Mouse (Mus musculus) c-Kit-positive CD71-negative TER-119-negative erythroid progenitor cells, embryonic 14.5 days (primary cell): ENCODE measurements around the gene Gm3336.
A peak's percentile ranks its signal among the peaks of the same experiment; 100 is the strongest.

Experiments used
- DNase-seq: peaks from one replicate; pipeline ENCODE4 v3.0.0-alpha.2; 2013; ENCODE audit warnings: low read depth

Gm3336 gene

GRCm38 (mm10) chr8:70764026-70764425, 45.7 kb downstream of the Gm3336 start:
- DNase-seq, result no peak

DNA sequence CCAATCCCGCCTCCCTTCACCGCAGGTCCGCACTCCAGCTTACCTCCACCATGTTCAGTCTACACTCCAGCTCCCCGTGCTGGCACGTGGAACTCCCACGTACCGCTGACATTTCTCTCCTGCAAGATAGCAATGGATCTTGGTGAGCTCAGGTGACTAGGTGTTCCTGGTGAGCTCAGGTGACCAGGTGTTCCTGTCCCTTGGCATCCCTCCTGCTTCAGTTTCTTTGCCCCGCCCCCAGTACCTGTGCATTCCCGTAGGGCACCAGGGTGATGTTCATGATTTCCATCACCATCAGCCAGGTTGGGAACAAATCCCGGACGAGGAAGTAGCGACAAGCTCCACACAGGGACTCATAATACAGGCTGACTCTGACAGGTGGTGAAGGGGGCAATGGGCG, 46.3 kb downstream of the Gm3336 start:
- DNase-seq, result no peak

GRCm38 (mm10) chr8:70765329-70765728, 47.0 kb downstream of the Gm3336 start:
- no peak for DNase-seq

- DNase-seq, result no peak
Observed at GRCm38 (mm10) chr8:70765838-70766570, 47.7 kb downstream of the Gm3336 start.

- no peak for DNase-seq
Observed at GRCm38 (mm10) chr8:70766571-70767440, 48.5 kb downstream of the Gm3336 start.

- DNase-seq, result no peak
Observed at GRCm38 (mm10) chr8:70767503-70767902, 49.2 kb downstream of the Gm3336 start.

DNA sequence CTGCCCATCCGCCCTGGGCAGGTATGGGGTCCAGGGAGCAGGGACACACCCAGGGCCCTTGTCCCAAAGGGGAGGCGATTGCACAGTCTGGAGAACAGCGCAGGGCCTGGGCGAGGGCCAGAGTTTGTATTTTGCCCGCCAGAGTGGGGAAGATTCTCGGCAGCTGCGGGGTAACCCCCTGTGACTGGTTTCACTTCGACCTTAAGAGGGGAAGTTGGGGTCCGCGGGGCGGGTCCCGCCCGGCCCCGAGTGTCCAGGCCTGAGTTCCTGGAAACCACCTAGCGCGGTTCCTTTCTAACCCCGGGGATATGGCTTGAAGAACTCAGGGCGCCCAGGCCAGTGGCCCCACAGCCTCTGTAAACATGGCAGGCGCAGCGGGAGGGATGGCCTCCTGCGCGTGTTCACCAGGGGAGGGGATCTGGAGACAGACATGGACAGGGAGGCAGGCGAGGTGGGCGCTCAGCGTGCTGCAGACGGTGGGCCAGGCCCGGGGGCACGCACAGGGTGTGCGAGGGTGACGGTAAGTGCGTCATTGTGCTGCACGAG, 50.0 kb downstream of the Gm3336 start:
- no peak for DNase-seq

DNA sequence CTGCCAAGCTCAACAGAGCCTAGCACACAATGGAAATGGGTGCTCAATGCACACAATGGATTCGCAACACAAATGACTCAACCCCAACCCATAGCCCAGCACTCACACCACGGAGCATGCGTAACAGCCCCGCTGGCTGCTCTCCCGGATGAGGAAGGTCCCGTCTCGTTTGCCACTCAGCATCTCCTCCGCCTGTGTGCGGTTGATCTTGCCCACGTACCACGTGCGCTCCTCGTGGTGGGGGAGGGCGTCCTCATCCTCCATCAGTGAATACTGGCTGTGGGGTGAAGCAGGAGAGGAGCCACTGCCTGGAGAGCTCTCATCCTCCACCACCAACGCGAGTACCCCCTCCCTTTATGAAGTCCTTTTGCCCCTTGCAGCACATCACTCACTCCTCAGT, 50.6 kb downstream of the Gm3336 start:
- no peak for DNase-seq

- peak; percentile 97 for DNase-seq
Observed at GRCm38 (mm10) chr8:70769359-70769758, 51.0 kb downstream of the Gm3336 start.

GRCm38 (mm10) chr8:70769858-70770257, 51.5 kb downstream of the Gm3336 start:
- no peak for DNase-seq

- no peak for DNase-seq
Observed at GRCm38 (mm10) chr8:70770748-70771147, 52.4 kb downstream of the Gm3336 start.

DNA sequence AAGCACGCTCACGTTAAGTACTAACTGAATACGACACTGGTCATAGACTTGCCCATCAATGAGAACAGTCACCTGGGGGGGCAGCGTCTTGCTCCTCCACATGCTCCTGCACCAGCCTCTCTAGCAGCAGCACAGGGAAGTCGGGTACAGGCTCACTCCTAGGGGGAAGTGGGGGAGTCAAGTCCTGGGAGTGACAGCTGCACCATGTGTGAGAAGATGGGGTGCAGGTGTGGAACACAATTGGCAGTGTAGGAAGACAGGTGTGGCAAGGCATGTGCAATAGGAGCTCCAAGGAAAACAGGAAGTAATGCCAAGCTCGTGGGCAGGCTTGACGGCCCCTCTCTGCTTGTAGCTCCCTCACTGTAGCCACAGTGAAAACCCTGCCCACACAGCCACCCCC, 52.9 kb downstream of the Gm3336 start:
- DNase-seq, result no peak

GRCm38 (mm10) chr8:70772075-70772474, 53.7 kb downstream of the Gm3336 start:
- DNase-seq, result no peak
